Mouse (Mus musculus): ENCODE measurements around the gene Dus2. TPM values are rescaled to one million over a fixed set of nuclear protein-coding genes. Genes with fewer than 3 reads are reported as not detected.

Dus2 gene
- total and polyA plus RNA-seq, 3 experiments = 20.7 to 27.2 (median 23.2) TPM

DNA sequence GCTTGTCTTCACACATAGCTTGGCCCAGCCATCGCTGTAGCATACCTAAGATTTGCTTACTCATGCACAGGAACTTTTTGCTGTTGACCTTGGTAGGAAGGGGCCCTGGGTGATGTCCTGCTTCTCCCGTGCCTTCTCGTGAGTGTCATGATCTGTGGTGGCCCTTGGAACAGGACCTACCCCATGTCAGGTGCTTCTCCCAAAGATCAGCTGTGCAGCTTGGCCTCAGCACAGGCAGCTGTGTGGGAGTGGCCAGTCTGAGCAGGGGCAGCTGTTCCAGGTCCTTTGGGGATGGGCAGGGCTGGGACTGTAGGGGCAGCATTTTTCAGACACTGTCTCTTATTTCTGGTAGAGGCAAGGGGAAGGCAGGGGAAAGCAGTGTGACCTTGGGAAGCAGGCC, 53.0 kb downstream of the Dus2 start:
- H3K36me3 ChIP-seq (replicated peaks in 1 of 2; ENCODE audit: control insufficient read depth in 1 of 2, insufficient read depth in 1 of 2, low read length in 1 of 2) = peaks cover 33 to 70% of the 10 kb centered on the region in 2 experiments
- dilution Hi-C loops (cut with MboI; ENCODE audit: extremely low pct_ligation_motif_present, extremely low pct_unique_long_range_greater_than_20kb, low sequenced_read_pairs) = no loop called here

DNA sequence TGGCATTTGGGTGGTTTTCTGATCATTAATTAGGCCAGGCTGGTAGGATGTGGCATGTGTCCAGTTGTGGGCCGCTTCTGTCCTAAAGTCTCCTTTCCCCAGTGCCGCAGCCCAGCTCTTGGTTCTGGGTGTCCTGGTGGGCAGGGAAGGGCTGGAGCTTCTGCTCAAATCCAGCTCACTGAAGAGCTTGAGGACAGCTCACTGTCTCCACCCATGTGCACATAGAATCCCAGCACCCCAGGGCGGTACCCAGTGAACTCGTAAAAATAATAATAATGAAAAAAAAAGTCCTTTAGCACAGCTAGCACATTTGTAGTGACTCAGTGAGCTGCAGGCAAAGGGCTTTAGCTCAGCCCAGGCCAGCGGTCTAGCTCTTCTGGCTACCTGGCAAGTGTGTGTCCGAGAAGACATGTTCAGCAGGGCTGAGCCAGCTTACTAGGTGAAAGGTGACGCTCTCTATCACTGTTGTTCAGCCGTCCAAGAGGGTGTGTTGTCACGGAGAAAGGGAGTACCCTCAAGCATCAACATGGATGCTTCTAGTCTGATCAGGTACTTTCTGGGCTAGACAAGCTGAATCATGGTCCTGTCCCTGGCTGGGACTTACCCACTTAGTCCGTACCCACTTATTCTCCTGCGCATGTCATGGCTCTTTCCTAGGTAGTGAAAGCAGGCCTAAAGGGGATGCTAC, 55.9 kb downstream of the Dus2 start:
- in situ Hi-C loops (cut with MboI; ENCODE audit: low pct_ligation_motif_present, low pct_unique_long_range_greater_than_20kb, low sequenced_read_pairs) = loop anchor here (25.0 kb wide), 1 partner anchor 335 kb away; the partner anchor contains the start of genes 4933405L10Rik, Acd, Enkd1 and Pard6a

More for the DNA sequence above, 53.0 kb downstream of the Dus2 start:
- H3K9ac ChIP-seq (ENCODE audit: insufficient read depth, low read depth) = no peak overlapping the region
- DNase-seq (ENCODE audit: extremely low read depth) = no peak
- in situ Hi-C loops (cut with MboI; ENCODE audit: low pct_ligation_motif_present, low pct_unique_long_range_greater_than_20kb, low sequenced_read_pairs) = loop anchor here (25.0 kb wide), 1 partner anchor 332 kb away; the partner anchor contains the start of genes 4933405L10Rik, Acd, Enkd1 and Pard6a
- H3K4me2 ChIP-seq (ENCODE audit: insufficient read depth, low read depth, poor library complexity, severe bottlenecking) = no peak overlapping the region
- peak overlapping the region; percentile 11; the same call in 1 of the 2 replicates for H3K27ac ChIP-seq (ENCODE audit: insufficient read depth, low read depth)
- 0 out of 2 replicates have a peak, but pooled peaks cover under 1% of the 10 kb centered on the region for H3K79me2 ChIP-seq (replicated peaks; ENCODE audit: control insufficient read depth, extremely low read depth, insufficient read depth, poor library complexity, severe bottlenecking)
- TF ChIP-seq BHLHE40 (IDR thresholded peaks at IDR 0.05; ENCODE audit: low read depth, low read length) = peak; percentile 44
- TF ChIP-seq ETS1 (conservative IDR thresholded peaks at IDR 0.05; ENCODE audit: low read depth, low read length) = peak; percentile 56
- TF ChIP-seq NELFE (IDR thresholded peaks at IDR 0.05; ENCODE audit: low read depth, low read length) = no peak
- no peak overlapping the region for H3K4me3 ChIP-seq (replicated peaks in 1 of 3; ENCODE audit: low read depth in 2 of 3, low read length in 2 of 3, poor library complexity in 1 of 3)
- H3K9me3 ChIP-seq (replicated peaks; ENCODE audit: low read length) = no peaks in the 10 kb centered on the region
- H3K27me3 ChIP-seq (replicated peaks) = no peaks in the 10 kb centered on the region
- H3K4me1 ChIP-seq (ENCODE audit: control insufficient read depth in 1 of 2, insufficient read depth in 2 of 2) = peaks cover 26 to 80% of the 10 kb centered on the region in 2 experiments

DNA sequence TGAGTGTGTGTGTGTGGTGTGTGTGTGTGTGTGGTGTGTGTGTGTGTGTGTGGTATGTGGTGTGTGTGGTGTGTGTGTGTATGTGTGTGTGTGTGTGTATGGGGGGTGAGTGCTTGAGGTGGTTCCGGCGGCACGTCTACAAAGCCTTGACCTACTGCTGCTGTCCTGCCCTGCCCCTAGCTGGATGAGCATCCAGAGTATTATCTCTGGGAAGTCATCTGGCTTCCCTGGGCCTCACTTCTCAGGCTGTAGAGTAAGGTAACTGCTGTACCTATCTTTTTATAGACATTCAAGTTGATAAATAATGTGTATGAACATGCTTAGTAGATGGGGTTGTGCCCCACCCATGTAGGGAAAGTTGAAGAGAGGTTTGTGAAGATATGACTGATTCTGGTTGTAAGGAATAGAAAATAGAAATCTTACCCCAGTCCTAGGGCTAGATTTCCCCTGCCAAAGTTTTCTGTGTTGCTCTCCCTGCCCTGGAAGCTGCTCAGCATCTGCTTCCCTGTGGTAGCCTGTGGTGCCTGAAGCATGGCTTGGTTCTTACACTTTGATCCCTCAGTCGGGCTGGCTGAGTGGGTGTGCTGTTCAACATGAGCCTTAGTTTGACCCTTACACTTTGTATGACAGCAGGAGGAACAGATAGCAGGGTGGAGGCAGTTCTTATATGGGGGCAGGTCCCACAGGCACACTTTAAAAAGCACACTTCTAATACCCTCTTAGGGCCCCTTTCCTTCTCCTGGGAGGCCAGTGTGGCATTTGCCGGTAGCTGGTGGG, 56.9 kb downstream of the Dus2 start:
- Histone ChIP-seq H3K79me2 (replicated peaks; ENCODE audit: control insufficient read depth, extremely low read depth, insufficient read depth, poor library complexity, severe bottlenecking) (peaks cover 28% of the 10 kb centered on the region), H3K4me1 (ENCODE audit: control insufficient read depth in 1 of 2, insufficient read depth in 2 of 2) (peaks cover 22 to 70% of the 10 kb centered on the region in 2 experiments), H3K27ac (ENCODE audit: insufficient read depth, low read depth) (peak overlapping the region; percentile 48; the same call in 1 of the 2 replicates), H3K4me2 (ENCODE audit: insufficient read depth, low read depth, poor library complexity, severe bottlenecking) (no peak overlapping the region), H3K36me3 (replicated peaks in 1 of 2; ENCODE audit: control insufficient read depth in 1 of 2, insufficient read depth in 1 of 2, low read length in 1 of 2) (peaks cover 31 to 78% of the 10 kb centered on the region in 2 experiments), H3K27me3 (replicated peaks) (no peaks in the 10 kb centered on the region), H3K9me3 (replicated peaks; ENCODE audit: low read length) (no peaks in the 10 kb centered on the region), H3K9ac (ENCODE audit: insufficient read depth, low read depth) (no peak overlapping the region), H3K4me3 (replicated peaks in 1 of 3; ENCODE audit: low read depth in 2 of 3, low read length in 2 of 3, poor library complexity in 1 of 3) (peak overlapping the region in 1 of 3 experiments; percentile 23)
- no peak for DNase-seq (ENCODE audit: extremely low read depth)
- in situ Hi-C loops (cut with MboI; ENCODE audit: low pct_ligation_motif_present, low pct_unique_long_range_greater_than_20kb, low sequenced_read_pairs) = loop anchor here (25.0 kb wide), 1 partner anchor 336 kb away; the partner anchor contains the start of genes 4933405L10Rik, Acd, Enkd1 and Pard6a
- TF ChIP-seq ZC3H11A (IDR thresholded peaks at IDR 0.05; ENCODE audit: low read depth, low read length) (no peak), ZNF384 (IDR thresholded peaks at IDR 0.05; ENCODE audit: low read depth, low read length) (no peak), NRF1 (IDR thresholded peaks at IDR 0.05; ENCODE audit: low read depth, low read length) (no peak), POLR2A (IDR thresholded peaks at IDR 0.05; ENCODE audit: low read depth, low read length) (no peak), TCF12 (IDR thresholded peaks at IDR 0.05; ENCODE audit: low read depth, low read length) (no peak), HCFC1 (IDR thresholded peaks at IDR 0.05; ENCODE audit: low read depth, low read length) (no peak), RCOR1 (conservative IDR thresholded peaks at IDR 0.05; ENCODE audit: low read depth, low read length) (no peak), CTCF (conservative IDR thresholded peaks at IDR 0.05 in 1 of 2, IDR thresholded peaks at IDR 0.05 in 1 of 2; ENCODE audit: low read depth in 2 of 2, low read length in 2 of 2) (no peak), PAX5 (IDR thresholded peaks at IDR 0.05; ENCODE audit: low read length) (no peak), E2F4 (IDR thresholded peaks at IDR 0.05; ENCODE audit: insufficient replicate concordance, low read depth, low read length) (no peak), ZMIZ1 (IDR thresholded peaks at IDR 0.05; ENCODE audit: low read depth, low read length) (no peak), CHD1 (IDR thresholded peaks at IDR 0.05; ENCODE audit: low read depth, low read length) (no peak), MYC (IDR thresholded peaks at IDR 0.05; ENCODE audit: low read depth, low read length) (no peak)
- dilution Hi-C loops (cut with MboI; ENCODE audit: extremely low pct_ligation_motif_present, extremely low pct_unique_long_range_greater_than_20kb, low sequenced_read_pairs) = no loop called here

More for the DNA sequence above, 55.9 kb downstream of the Dus2 start:
- Histone ChIP-seq H3K36me3 (replicated peaks in 1 of 2; ENCODE audit: control insufficient read depth in 1 of 2, insufficient read depth in 1 of 2, low read length in 1 of 2) (peaks cover 33 to 84% of the 10 kb centered on the region in 2 experiments), H3K4me3 (replicated peaks in 1 of 3; ENCODE audit: low read depth in 2 of 3, low read length in 2 of 3, poor library complexity in 1 of 3) (peak overlapping the region in 1 of 3 experiments; percentile 23), H3K27me3 (replicated peaks) (no peaks in the 10 kb centered on the region), H3K4me1 (ENCODE audit: control insufficient read depth in 1 of 2, insufficient read depth in 2 of 2) (peaks cover 22 to 76% of the 10 kb centered on the region in 2 experiments), H3K27ac (ENCODE audit: insufficient read depth, low read depth) (peak overlapping the region; percentile 40), H3K4me2 (ENCODE audit: insufficient read depth, low read depth, poor library complexity, severe bottlenecking) (no peak overlapping the region), H3K9ac (ENCODE audit: insufficient read depth, low read depth) (no peak overlapping the region), H3K9me3 (replicated peaks; ENCODE audit: low read length) (no peaks in the 10 kb centered on the region), H3K79me2 (replicated peaks; ENCODE audit: control insufficient read depth, extremely low read depth, insufficient read depth, poor library complexity, severe bottlenecking) (peaks cover 26% of the 10 kb centered on the region)
- dilution Hi-C loops (cut with MboI; ENCODE audit: extremely low pct_ligation_motif_present, extremely low pct_unique_long_range_greater_than_20kb, low sequenced_read_pairs) = no loop called here
- TF ChIP-seq POLR2AphosphoS2 (IDR thresholded peaks at IDR 0.05; ENCODE audit: low read depth, low read length) (no peak), CHD2 (IDR thresholded peaks at IDR 0.05; ENCODE audit: low read length) (no peak), JUND (conservative IDR thresholded peaks at IDR 0.05; ENCODE audit: low read depth, low read length) (no peak), NRF1 (IDR thresholded peaks at IDR 0.05; ENCODE audit: low read depth, low read length) (peak; percentile 56), RCOR1 (conservative IDR thresholded peaks at IDR 0.05; ENCODE audit: low read depth, low read length) (no peak)
- no peak for DNase-seq (ENCODE audit: extremely low read depth)

Measured in CH12.LX (cell line).